Mouse (Mus musculus): ENCODE data around the gene Crebbp. TPM values are rescaled to one million over a fixed set of nuclear protein-coding genes. Genes with fewer than 3 reads are reported as not detected.

Gene Crebbp
- total RNA-seq, 2 experiments from 2014 or later: 46.5 to 54.6 TPM

- no peak for DNase-seq
Observed at GRCm38 (mm10) chr16:4041646-4042045, 172.2 kb downstream of the Crebbp start.

- no peak for DNase-seq
Observed at GRCm38 (mm10) chr16:4040206-4040605, 173.6 kb downstream of the Crebbp start.

- no peak for DNase-seq
Observed at GRCm38 (mm10) chr16:4037690-4038089, 176.1 kb downstream of the Crebbp start.

GRCm38 (mm10) chr16:4036807-4037206 lies 177.0 kb downstream of the Crebbp start, which contains the start of gene Dnase1:
Gene Dnase1 (plus strand): TSS chr16:4036942.
- DNase-seq: no peak

- no peak for DNase-seq
Observed at GRCm38 (mm10) chr16:4035575-4035974, 178.2 kb downstream of the Crebbp start.

- DNase-seq: no peak
Observed at GRCm38 (mm10) chr16:4034476-4034875, 179.3 kb downstream of the Crebbp start.

- DNase-seq: no peak
Observed at GRCm38 (mm10) chr16:4033971-4034370, 179.8 kb downstream of the Crebbp start.

- DNase-seq: peak; percentile 55
Observed at GRCm38 (mm10) chr16:4032341-4032748, 181.5 kb downstream of the Crebbp start.

GRCm38 (mm10) chr16:4031441-4032274 lies 182.1 kb downstream of the Crebbp start:
- DNase-seq: no peak

Small RNA genes lying within 50 kb of the gene (microRNA-seq; reads per million reads assigned to microRNA genes)
- not detected for gene Gm23413

Other genes starting within 250 kb of the Crebbp start
- gene Nlrc3, start 237.4 kb downstream of the Crebbp start, total RNA-seq (2021): 1 to 10 TPM; 2.5 to 5.5 TPM
- 10 to 100 TPM; 19.8 to 21.3 TPM for gene Slx4, start 210.2 kb downstream of the Crebbp start, total RNA-seq (2021)
- gene Dnase1, start 177.1 kb downstream of the Crebbp start, total RNA-seq (2021): not detected
- gene Trap1, start 136.2 kb downstream of the Crebbp start, total RNA-seq (2021): 100 to 1,000 TPM; 189 to 198 TPM
- 10 to 100 TPM; 31.4 to 36.2 TPM for gene Adcy9, start 206.5 kb upstream of the Crebbp start, total RNA-seq (2021)